12 mouse cellular contexts compared by ENCODE assay signal in genomic region chr17:51800208-51800607, GRCm38 (mm10).
"Had no signal": no experiment of that assay in that cellular context is flagged by ENCODE, and none has a peak within 500 bp of the region (broad histone marks: within the 10 kb centered on the region; RNA-seq: fewer than 3 reads in every experiment).

No protein-coding gene starts in this region.

- DNase-seq: kidney, adult 18-20 months; kidney, adult 9 months; kidney, postnatal 14 days; kidney, postnatal 4 days; liver, embryonic 13.5 days; lung, adult 2 months; lung, postnatal 14 days; lung, postnatal 4 days; midbrain, embryonic 14.5 days; retina, postnatal 1 day; thymus, adult 2 months; thymus, postnatal 25 days had no signal
